Mouse (Mus musculus) lung, postnatal 0 days (tissue): ENCODE results near the gene Cabcoco1.

Source experiments
- CTCF ChIP-seq: IDR thresholded peaks from 2 replicates; pipeline ENCODE4 v1.5.1; 2016; ENCODE audit warnings: antibody characterized with exemption, mild to moderate bottlenecking
- EP300 ChIP-seq: IDR thresholded peaks from 2 replicates; pipeline ENCODE4 v1.6.1; 2016; ENCODE audit warnings: antibody characterized with exemption, mild to moderate bottlenecking, control low read depth

- TF ChIP-seq CTCF (no peak), EP300 (no peak; the same call in 1 of the 2 replicates)
Observed at GRCm38 (mm10) chr10:68558828-68559219, 17.1 kb upstream of the Cabcoco1 start.
